ENCODE assay signal across 8 mouse cellular contexts in genomic region chr15:102511285-102511833, GRCm38 (mm10). TPM values are rescaled to one million over a fixed set of nuclear protein-coding genes. Genes with fewer than 3 reads are reported as not detected.
DNase-seq lines count a peak whose midpoint lies in the region; ATAC-seq and TF ChIP-seq lines count a peak whose summit lies in the region.

No protein-coding gene starts in this region.

- 29% methylated on average over 6 of the region's 6 CpGs for WGBS in heart, adult 2 months
- WGBS in hindbrain, embryonic 10.5 days = 11% methylated on average over 6 of the region's 6 CpGs
- WGBS in midbrain, embryonic 12.5 days = 9% methylated on average over 6 of the region's 6 CpGs

- peak overlapping the region; percentile 71 for H3K4me2 ChIP-seq in midbrain, embryonic 12.5 days (replicated peaks)

- intact Hi-C loops in heart, adult 2 months (cut with DNase I) = no loop called here
- intact Hi-C loops in heart, postnatal 25 days (cut with DNase I) = no loop called here

- no peak for TF ChIP-seq CTCF in heart, adult 2 months (IDR thresholded peaks at IDR 0.05)

- peak overlapping the region; percentile 18; the same call in 1 of the 2 replicates for H3K27ac ChIP-seq in heart, adult 2 months
- peak overlapping the region; percentile 91 for H3K27ac ChIP-seq in hindbrain, embryonic 10.5 days
- H3K27ac ChIP-seq in midbrain, embryonic 12.5 days (replicated peaks) = peak overlapping the region; percentile 92

- DNase-seq in heart, adult 2 months = no peak
- no peak for DNase-seq in heart, postnatal 25 days (ENCODE audit: low spot score)
- peak; percentile 67 for DNase-seq in MN1 (ENCODE audit: low spot score)
- peak; percentile 60 for DNase-seq in hindbrain, embryonic 10.5 days (ENCODE audit: low spot score)
- DNase-seq in frontal cortex, postnatal 14 days (ENCODE audit: low spot score in 2 of 2) = no peak
- DNase-seq in thymus, postnatal 10 days (ENCODE audit: low spot score in 2 of 2) = no peak

- no peak overlapping the region; the same call in 1 of the 2 replicates for H3K4me3 ChIP-seq in heart, adult 2 months
- H3K4me3 ChIP-seq in hindbrain, embryonic 10.5 days = peak overlapping the region; percentile 69
- 0 out of 2 replicates have a peak overlapping the region, but pooled peaks have one; percentile 54 for H3K4me3 ChIP-seq in midbrain, embryonic 12.5 days

- H3K36me3 ChIP-seq in heart, adult 2 months (ENCODE audit: control insufficient read depth, insufficient read depth, low read length) = no peaks in the 10 kb centered on the region
- H3K36me3 ChIP-seq in hindbrain, embryonic 10.5 days = peaks cover 16% of the 10 kb centered on the region
- peaks cover 9% of the 10 kb centered on the region; the same call in 1 of the 2 replicates for H3K36me3 ChIP-seq in midbrain, embryonic 12.5 days

- 0 out of 2 replicates have a peak, but pooled peaks have one; percentile 10 for ATAC-seq in midbrain, embryonic 12.5 days (ENCODE audit: low FRiP score, low read depth)
- no peak for ATAC-seq in megakaryocyte-erythroid progenitor cell, adult 5-6 weeks (replicated peaks; ENCODE audit: low FRiP score, low TSS enrichment, poor library complexity, severe bottlenecking)

- peaks cover 2% of the 10 kb centered on the region; the same call in 1 of the 2 replicates for H3K4me1 ChIP-seq in heart, adult 2 months (ENCODE audit: control insufficient read depth, insufficient read depth, low read length)
- peaks cover 56% of the 10 kb centered on the region for H3K4me1 ChIP-seq in hindbrain, embryonic 10.5 days (replicated peaks)
- peaks cover 63% of the 10 kb centered on the region for H3K4me1 ChIP-seq in midbrain, embryonic 12.5 days

- H3K27me3 ChIP-seq in heart, adult 2 months (ENCODE audit: control insufficient read depth, insufficient read depth, low read length) = no peaks in the 10 kb centered on the region
- H3K27me3 ChIP-seq in hindbrain, embryonic 10.5 days (ENCODE audit: insufficient read depth, poor library complexity, severe bottlenecking) = no peaks in the 10 kb centered on the region
- no peaks in the 10 kb centered on the region for H3K27me3 ChIP-seq in midbrain, embryonic 12.5 days

- H3K9me3 ChIP-seq in hindbrain, embryonic 10.5 days = no peaks in the 10 kb centered on the region
- H3K9me3 ChIP-seq in midbrain, embryonic 12.5 days = no peaks in the 10 kb centered on the region

- TF ChIP-seq EP300 in heart, adult 2 months (IDR thresholded peaks at IDR 0.05; ENCODE audit: insufficient read depth, low read depth, low read length) = no peak

- TF ChIP-seq POLR2A in heart, adult 2 months (IDR thresholded peaks at IDR 0.05; ENCODE audit: insufficient read depth, low read depth, low read length) = no peak

- H3K9ac ChIP-seq in heart, adult 2 months (ENCODE audit: low read depth, low read length) = no peak overlapping the region
- peak overlapping the region; percentile 41; the same call in 1 of the 2 replicates for H3K9ac ChIP-seq in midbrain, embryonic 12.5 days (replicated peaks)

- no peaks in the 10 kb centered on the region for H3K79me2 ChIP-seq in heart, adult 2 months (replicated peaks; ENCODE audit: control insufficient read depth, insufficient read depth, low read length)

RNA-seq across cellular contexts. Expression of gene Map3k12, which starts 5.5 kb away (rescaled TPM):
- total RNA-seq in heart, adult 2 months (2021) = 1 to 10 TPM; 2.1 to 2.4 TPM
- 4.1 and 5.5 TPM in 2 replicates for polyA plus RNA-seq in heart, adult 2 months (2012; rRNA removed)
- total RNA-seq in heart, postnatal 25 days (2021) = 1 to 10 TPM; 3.2 to 4.5 TPM
- polyA plus RNA-seq in hindbrain, embryonic 10.5 days (2016; fragmentation: Nextera tagmentation; extraction: Ambion mirVana) = 27.1 and 35.2 TPM in 2 replicates
- 46.1 and 50.6 TPM in 2 replicates for polyA plus RNA-seq in midbrain, embryonic 12.5 days (2016; fragmentation: Nextera tagmentation; extraction: Ambion mirVana)
- total RNA-seq in megakaryocyte-erythroid progenitor cell, adult 5-6 weeks (2014; fragmentation: Nextera tagmentation) = 0.39 TPM in 1 of 2 replicates, not detected in the other
- 0.14 and 0.15 TPM in 2 replicates for total RNA-seq in megakaryocyte-erythroid progenitor cell, adult 5-6 weeks (2017)

RNA-seq across cellular contexts. Expression of gene Tarbp2, which starts 6.6 kb away (rescaled TPM):
- total RNA-seq in heart, adult 2 months (2021) = 10 to 100 TPM; 37.4 to 43.6 TPM
- 79.2 and 85.0 TPM in 2 replicates for polyA plus RNA-seq in heart, adult 2 months (2012; rRNA removed)
- total RNA-seq in heart, postnatal 25 days (2021) = 10 to 100 TPM; 46.6 to 47.6 TPM
- polyA plus RNA-seq in hindbrain, embryonic 10.5 days (2016; fragmentation: Nextera tagmentation; extraction: Ambion mirVana) = 132 and 135 TPM in 2 replicates
- polyA plus RNA-seq in midbrain, embryonic 12.5 days (2016; fragmentation: Nextera tagmentation; extraction: Ambion mirVana) = 106 and 107 TPM in 2 replicates
- 37.4 and 40.7 TPM in 2 replicates for total RNA-seq in megakaryocyte-erythroid progenitor cell, adult 5-6 weeks (2014; fragmentation: Nextera tagmentation)
- 17.0 and 19.7 TPM in 2 replicates for total RNA-seq in megakaryocyte-erythroid progenitor cell, adult 5-6 weeks (2017)

RNA-seq across cellular contexts. Expression of gene Gm10337, which starts 7.8 kb away (rescaled TPM):
- total RNA-seq in heart, adult 2 months (2021) = not detected
- polyA plus RNA-seq in heart, adult 2 months (2012; rRNA removed) = not detected in 2 replicates
- not detected for total RNA-seq in heart, postnatal 25 days (2021)
- 3.9 and 11.3 TPM in 2 replicates for polyA plus RNA-seq in hindbrain, embryonic 10.5 days (2016; fragmentation: Nextera tagmentation; extraction: Ambion mirVana)
- 4.6 and 9.6 TPM in 2 replicates for polyA plus RNA-seq in midbrain, embryonic 12.5 days (2016; fragmentation: Nextera tagmentation; extraction: Ambion mirVana)
- not detected in 2 replicates for total RNA-seq in megakaryocyte-erythroid progenitor cell, adult 5-6 weeks (2014; fragmentation: Nextera tagmentation)
- not detected in 2 replicates for total RNA-seq in megakaryocyte-erythroid progenitor cell, adult 5-6 weeks (2017)

RNA-seq across cellular contexts. Expression of gene Npff, which starts 13.4 kb away (rescaled TPM):
- total RNA-seq in heart, adult 2 months (2021) = 1 to 10 TPM in 1 of 2 experiments, under 1 TPM in 1; 0.50 to 1.4 TPM
- polyA plus RNA-seq in heart, adult 2 months (2012; rRNA removed) = 5.1 and 6.3 TPM in 2 replicates
- total RNA-seq in heart, postnatal 25 days (2021) = 1 to 10 TPM; 2.5 to 2.8 TPM
- 1.5 and 2.4 TPM in 2 replicates for polyA plus RNA-seq in hindbrain, embryonic 10.5 days (2016; fragmentation: Nextera tagmentation; extraction: Ambion mirVana)
- polyA plus RNA-seq in midbrain, embryonic 12.5 days (2016; fragmentation: Nextera tagmentation; extraction: Ambion mirVana) = 2.5 and 3.1 TPM in 2 replicates
- 5.1 and 8.2 TPM in 2 replicates for total RNA-seq in megakaryocyte-erythroid progenitor cell, adult 5-6 weeks (2014; fragmentation: Nextera tagmentation)
- 0.89 and 3.4 TPM in 2 replicates for total RNA-seq in megakaryocyte-erythroid progenitor cell, adult 5-6 weeks (2017)

RNA-seq across cellular contexts. Expression of gene Pcbp2, which starts 41.0 kb away (rescaled TPM):
- 100 to 1,000 TPM; 442 to 494 TPM for total RNA-seq in heart, adult 2 months (2021)
- polyA plus RNA-seq in heart, adult 2 months (2012; rRNA removed) = 384 and 453 TPM in 2 replicates
- 100 to 1,000 TPM; 458 to 504 TPM for total RNA-seq in heart, postnatal 25 days (2021)
- polyA plus RNA-seq in hindbrain, embryonic 10.5 days (2016; fragmentation: Nextera tagmentation; extraction: Ambion mirVana) = 166 and 207 TPM in 2 replicates
- polyA plus RNA-seq in midbrain, embryonic 12.5 days (2016; fragmentation: Nextera tagmentation; extraction: Ambion mirVana) = 168 and 186 TPM in 2 replicates
- total RNA-seq in megakaryocyte-erythroid progenitor cell, adult 5-6 weeks (2014; fragmentation: Nextera tagmentation) = 749 and 832 TPM in 2 replicates
- 152 and 207 TPM in 2 replicates for total RNA-seq in megakaryocyte-erythroid progenitor cell, adult 5-6 weeks (2017)

Comparison
In these comparisons a context has a peak if more than half of its experiments do, and no peak if none do; other contexts are left out.
1. DNase-seq: peak in MN1 (single experiment) and hindbrain, embryonic 10.5 days (single experiment); none in heart, adult 2 months (0 of 2), heart, postnatal 25 days (single experiment), frontal cortex, postnatal 14 days (0 of 2) and thymus, postnatal 10 days (0 of 2).
2. H3K27ac ChIP-seq: peak in every context shown above with its lines; median percentile 92 in midbrain, embryonic 12.5 days; 91 in hindbrain, embryonic 10.5 days; 18 in heart, adult 2 months.